In genomic region chr12:86793830-86794229, GRCm38 (mm10) we compare ENCODE assay signal across 10 mouse cellular contexts. TPM values are rescaled to one million over a fixed set of nuclear protein-coding genes. Genes with fewer than 3 reads are reported as not detected.
DNase-seq lines count a peak whose midpoint lies in the region; ATAC-seq lines count a peak whose summit lies in the region.
"Had no signal": no experiment of that assay in that cellular context is flagged by ENCODE, and none has a peak within 500 bp of the region (broad histone marks: within the 10 kb centered on the region; RNA-seq: fewer than 3 reads in every experiment).

No protein-coding gene starts in this region.

- WGBS in hindbrain, embryonic 16.5 days = 34% methylated on average over 3 of the region's 3 CpGs
- WGBS in hindbrain, embryonic 13.5 days = 54% methylated on average over 3 of the region's 3 CpGs
- WGBS in heart, embryonic 14.5 days = 52% methylated on average over 3 of the region's 3 CpGs

- peaks cover 8% of the 10 kb centered on the region for H3K4me1 ChIP-seq in hindbrain, embryonic 16.5 days (ENCODE audit: control insufficient read depth, insufficient read depth, low read depth, low read length)
- H3K4me1 ChIP-seq in hindbrain, embryonic 13.5 days (replicated peaks) = peaks cover 32% of the 10 kb centered on the region
- H3K4me1 ChIP-seq in heart, embryonic 14.5 days (ENCODE audit: control insufficient read depth in 2 of 2, insufficient read depth in 2 of 2, low read length in 2 of 2) = peaks cover 24 to 33% of the 10 kb centered on the region in 2 experiments

- H3K9me3 ChIP-seq in hindbrain, embryonic 16.5 days (ENCODE audit: control insufficient read depth, low read length) = no peaks in the 10 kb centered on the region
- H3K9me3 ChIP-seq in hindbrain, embryonic 13.5 days = no peaks in the 10 kb centered on the region
- H3K9me3 ChIP-seq in heart, embryonic 14.5 days (ENCODE audit: control insufficient read depth, low read length) = no peaks in the 10 kb centered on the region
- H3K9me3 ChIP-seq: G1E; megakaryocyte, embryonic 14.5 days had no signal

- ATAC-seq in hindbrain, embryonic 16.5 days = 0 out of 2 replicates have a peak, but pooled peaks have one; percentile 27
- ATAC-seq in hindbrain, embryonic 13.5 days (ENCODE audit: low FRiP score) = no peak
- peak; percentile 20; the same call in 1 of the 2 replicates for ATAC-seq in heart, embryonic 14.5 days (ENCODE audit: insufficient number of reproducible peaks, insufficient read depth, low FRiP score, low read depth)

- H3K4me2 ChIP-seq in hindbrain, embryonic 16.5 days (ENCODE audit: low read length) = no peak overlapping the region
- H3K4me2 ChIP-seq in hindbrain, embryonic 13.5 days = no peak overlapping the region
- H3K4me2 ChIP-seq in heart, embryonic 14.5 days (ENCODE audit: low read length) = no peak overlapping the region

- intact Hi-C loops in left cerebral cortex, postnatal 14 days (cut with DNase I) = loop anchor here (10.0 kb wide), 1 partner anchor 251 kb away; no protein-coding TSS in a partner anchor

- DNase-seq in adrenal gland, postnatal 14 days = peak; percentile 70
- peak; percentile 68 to 91 for DNase-seq in kidney, postnatal 36 days
- no peak for DNase-seq in frontal cortex, postnatal 36 days (ENCODE audit: low spot score in 2 of 2)
- DNase-seq in left cerebral cortex, postnatal 14 days (ENCODE audit: low spot score in 2 of 2) = no peak
- DNase-seq in layer of hippocampus, adult 8-10 months (ENCODE audit: low spot score in 2 of 2) = no peak

- H3K27me3 ChIP-seq in hindbrain, embryonic 16.5 days (replicated peaks; ENCODE audit: control insufficient read depth, insufficient read depth, low read length) = no peaks in the 10 kb centered on the region
- peaks cover 6% of the 10 kb centered on the region; the same call in 1 of the 2 replicates for H3K27me3 ChIP-seq in hindbrain, embryonic 13.5 days
- no peaks in the 10 kb centered on the region for H3K27me3 ChIP-seq in heart, embryonic 14.5 days (ENCODE audit: control insufficient read depth, insufficient read depth, low read length)
- H3K27me3 ChIP-seq: megakaryocyte, embryonic 14.5 days had no signal

- no peak overlapping the region for H3K27ac ChIP-seq in hindbrain, embryonic 16.5 days (ENCODE audit: low read depth, low read length)
- no peak overlapping the region for H3K27ac ChIP-seq in hindbrain, embryonic 13.5 days
- 0 out of 4 replicates have a peak overlapping the region, but pooled peaks of 1 of the 2 experiments have one; percentile 4 for H3K27ac ChIP-seq in heart, embryonic 14.5 days (replicated peaks in 1 of 2; ENCODE audit: control insufficient read depth in 1 of 2, insufficient read depth in 1 of 2, low read depth in 2 of 2, low read length in 2 of 2)

- H3K36me3 ChIP-seq in hindbrain, embryonic 16.5 days (ENCODE audit: control insufficient read depth, insufficient read depth, low read length) = no peaks in the 10 kb centered on the region
- H3K36me3 ChIP-seq in hindbrain, embryonic 13.5 days = no peaks in the 10 kb centered on the region
- H3K36me3 ChIP-seq in heart, embryonic 14.5 days (ENCODE audit: control insufficient read depth, insufficient read depth, low read length) = no peaks in the 10 kb centered on the region
- H3K36me3 ChIP-seq: G1E had no signal

- no peak overlapping the region for H3K4me3 ChIP-seq in hindbrain, embryonic 16.5 days (ENCODE audit: low read length)
- H3K4me3 ChIP-seq in hindbrain, embryonic 13.5 days = no peak overlapping the region
- no peak overlapping the region for H3K4me3 ChIP-seq in heart, embryonic 14.5 days (ENCODE audit: control insufficient read depth in 1 of 2, insufficient read depth in 1 of 2, low read depth in 1 of 2, low read length in 2 of 2)
- H3K4me3 ChIP-seq: megakaryocyte, embryonic 14.5 days had no signal

- no peak overlapping the region for H3K9ac ChIP-seq in hindbrain, embryonic 16.5 days (ENCODE audit: low read depth, low read length)
- no peak overlapping the region for H3K9ac ChIP-seq in hindbrain, embryonic 13.5 days
- no peak overlapping the region; the same call in 1 of the 2 replicates for H3K9ac ChIP-seq in heart, embryonic 14.5 days (ENCODE audit: low read length)

RNA-seq across cellular contexts. Expression of gene Lrrc74a, which starts 59.7 kb away (rescaled TPM):
- not detected in 2 replicates for polyA plus RNA-seq in hindbrain, embryonic 16.5 days (2015; fragmentation: Nextera tagmentation; extraction: Ambion mirVana)
- polyA plus RNA-seq in hindbrain, embryonic 13.5 days (2015; fragmentation: Nextera tagmentation; extraction: Ambion mirVana) = not detected in 2 replicates
- not detected in 2 replicates for total RNA-seq in adrenal gland, postnatal 14 days (2021)
- polyA plus RNA-seq in heart, embryonic 14.5 days (2014; fragmentation: Nextera tagmentation; extraction: Ambion mirVana) = not detected in 2 replicates
- total RNA-seq in left cerebral cortex, postnatal 14 days (2021) = not detected
- not detected for total RNA-seq in layer of hippocampus, adult 8-10 months (2022)
- polyA plus RNA-seq: G1E had no signal

Comparison
In these comparisons a context has a peak if more than half of its experiments do, and no peak if none do; other contexts are left out.
1. DNase-seq: peak in adrenal gland, postnatal 14 days (single experiment) and kidney, postnatal 36 days (2 of 2); none in frontal cortex, postnatal 36 days (0 of 2), left cerebral cortex, postnatal 14 days (0 of 2) and layer of hippocampus, adult 8-10 months (0 of 2).